Mouse (Mus musculus): ENCODE measurements around the gene Nhsl1. TPM values are rescaled to one million over a fixed set of nuclear protein-coding genes. Genes with fewer than 3 reads are reported as not detected.

Gene Nhsl1
- polyA plus RNA-seq, 1 experiment = 0.29 TPM

- H3K27me3 ChIP-seq (replicated peaks) = peaks cover 50% of the 10 kb centered on the region
- no peak overlapping the region for H3K4me3 ChIP-seq (replicated peaks)
- H3K4me1 ChIP-seq = peaks cover 14% of the 10 kb centered on the region
- no peaks in the 10 kb centered on the region for H3K9me3 ChIP-seq
- TF ChIP-seq GATA1 (IDR thresholded peaks at IDR 0.05; ENCODE audit: borderline replicate concordance, low read length) (no peak), FLI1 (IDR thresholded peaks at IDR 0.05; ENCODE audit: low read length) (no peak)
- no peaks in the 10 kb centered on the region for H3K36me3 ChIP-seq (replicated peaks; ENCODE audit: low read length)
Measured at GRCm38 (mm10) chr10:18321861-18322260, 3.1 kb downstream of the Nhsl1 start.

- no peaks in the 10 kb centered on the region for H3K9me3 ChIP-seq
- H3K27me3 ChIP-seq (replicated peaks) = peaks cover 42% of the 10 kb centered on the region
- no peak overlapping the region for H3K4me3 ChIP-seq (replicated peaks)
- TF ChIP-seq FLI1 (IDR thresholded peaks at IDR 0.05; ENCODE audit: low read length) (no peak), GATA1 (IDR thresholded peaks at IDR 0.05; ENCODE audit: borderline replicate concordance, low read length) (no peak)
- H3K36me3 ChIP-seq (replicated peaks; ENCODE audit: low read length) = no peaks in the 10 kb centered on the region
- H3K4me1 ChIP-seq = peaks cover 8% of the 10 kb centered on the region
Measured at GRCm38 (mm10) chr10:18323701-18324100, 4.9 kb downstream of the Nhsl1 start.

GRCm38 (mm10) chr10:18328331-18328908 is 9.6 kb downstream of the Nhsl1 start:
- Histone ChIP-seq H3K27me3 (replicated peaks) (peaks cover 17% of the 10 kb centered on the region), H3K36me3 (replicated peaks; ENCODE audit: low read length) (no peaks in the 10 kb centered on the region), H3K9me3 (no peaks in the 10 kb centered on the region), H3K4me3 (replicated peaks) (no peak overlapping the region), H3K4me1 (peaks cover 6% of the 10 kb centered on the region)
- TF ChIP-seq FLI1 (IDR thresholded peaks at IDR 0.05; ENCODE audit: low read length) (no peak), GATA1 (IDR thresholded peaks at IDR 0.05; ENCODE audit: borderline replicate concordance, low read length) (no peak)

GRCm38 (mm10) chr10:18329096-18330038 is 10.6 kb downstream of the Nhsl1 start:
- Histone ChIP-seq H3K4me3 (replicated peaks) (peak overlapping the region; percentile 70), H3K9me3 (no peaks in the 10 kb centered on the region), H3K4me1 (peaks cover 6% of the 10 kb centered on the region), H3K27me3 (replicated peaks) (peaks cover 17% of the 10 kb centered on the region), H3K36me3 (replicated peaks; ENCODE audit: low read length) (no peaks in the 10 kb centered on the region)
- TF ChIP-seq FLI1 (IDR thresholded peaks at IDR 0.05; ENCODE audit: low read length) = no peak
- TF ChIP-seq GATA1 (IDR thresholded peaks at IDR 0.05; ENCODE audit: borderline replicate concordance, low read length) = no peak

GRCm38 (mm10) chr10:18330445-18330844 is 11.7 kb downstream of the Nhsl1 start:
- peaks cover 6% of the 10 kb centered on the region for H3K4me1 ChIP-seq
- H3K9me3 ChIP-seq = no peaks in the 10 kb centered on the region
- no peak overlapping the region for H3K4me3 ChIP-seq (replicated peaks)
- no peak for TF ChIP-seq GATA1 (IDR thresholded peaks at IDR 0.05; ENCODE audit: borderline replicate concordance, low read length)
- no peak for TF ChIP-seq FLI1 (IDR thresholded peaks at IDR 0.05; ENCODE audit: low read length)
- peaks cover 15% of the 10 kb centered on the region for H3K27me3 ChIP-seq (replicated peaks)
- H3K36me3 ChIP-seq (replicated peaks; ENCODE audit: low read length) = no peaks in the 10 kb centered on the region

- Histone ChIP-seq H3K4me1 (peaks cover 6% of the 10 kb centered on the region), H3K4me3 (replicated peaks) (no peak overlapping the region), H3K27me3 (replicated peaks) (peaks cover 2% of the 10 kb centered on the region), H3K9me3 (no peaks in the 10 kb centered on the region), H3K36me3 (replicated peaks; ENCODE audit: low read length) (no peaks in the 10 kb centered on the region)
- no peak for TF ChIP-seq GATA1 (IDR thresholded peaks at IDR 0.05; ENCODE audit: borderline replicate concordance, low read length)
- TF ChIP-seq FLI1 (IDR thresholded peaks at IDR 0.05; ENCODE audit: low read length) = no peak
Measured at GRCm38 (mm10) chr10:18333575-18333974, 14.8 kb downstream of the Nhsl1 start.

GRCm38 (mm10) chr10:18334176-18334575 is 15.4 kb downstream of the Nhsl1 start:
- Histone ChIP-seq H3K4me1 (peaks cover 6% of the 10 kb centered on the region), H3K36me3 (replicated peaks; ENCODE audit: low read length) (no peaks in the 10 kb centered on the region), H3K4me3 (replicated peaks) (no peak overlapping the region), H3K9me3 (no peaks in the 10 kb centered on the region), H3K27me3 (replicated peaks) (peaks cover 1% of the 10 kb centered on the region)
- no peak for TF ChIP-seq GATA1 (IDR thresholded peaks at IDR 0.05; ENCODE audit: borderline replicate concordance, low read length)
- TF ChIP-seq FLI1 (IDR thresholded peaks at IDR 0.05; ENCODE audit: low read length) = no peak

- H3K9me3 ChIP-seq = no peaks in the 10 kb centered on the region
- TF ChIP-seq GATA1 (IDR thresholded peaks at IDR 0.05; ENCODE audit: borderline replicate concordance, low read length) (no peak), FLI1 (IDR thresholded peaks at IDR 0.05; ENCODE audit: low read length) (no peak)
- no peaks in the 10 kb centered on the region for H3K36me3 ChIP-seq (replicated peaks; ENCODE audit: low read length)
- H3K4me3 ChIP-seq (replicated peaks) = no peak overlapping the region
- peaks cover 1% of the 10 kb centered on the region for H3K27me3 ChIP-seq (replicated peaks)
- peaks cover 2% of the 10 kb centered on the region for H3K4me1 ChIP-seq
Measured at GRCm38 (mm10) chr10:18334734-18335133, 15.9 kb downstream of the Nhsl1 start.

GRCm38 (mm10) chr10:18337725-18338124 is 18.9 kb downstream of the Nhsl1 start:
- no peaks in the 10 kb centered on the region for H3K36me3 ChIP-seq (replicated peaks; ENCODE audit: low read length)
- TF ChIP-seq FLI1 (IDR thresholded peaks at IDR 0.05; ENCODE audit: low read length) (no peak), GATA1 (IDR thresholded peaks at IDR 0.05; ENCODE audit: borderline replicate concordance, low read length) (no peak)

GRCm38 (mm10) chr10:18339386-18339785 is 20.6 kb downstream of the Nhsl1 start:
- Histone ChIP-seq H3K4me1 (no peaks in the 10 kb centered on the region), H3K36me3 (replicated peaks; ENCODE audit: low read length) (no peaks in the 10 kb centered on the region), H3K27me3 (replicated peaks) (no peaks in the 10 kb centered on the region), H3K4me3 (replicated peaks) (no peak overlapping the region), H3K9me3 (no peaks in the 10 kb centered on the region)
- no peak for TF ChIP-seq GATA1 (IDR thresholded peaks at IDR 0.05; ENCODE audit: borderline replicate concordance, low read length)
- TF ChIP-seq FLI1 (IDR thresholded peaks at IDR 0.05; ENCODE audit: low read length) = no peak

More at GRCm38 (mm10) chr10:18337725-18338124, 18.9 kb downstream of the Nhsl1 start:
- Histone ChIP-seq H3K4me3 (replicated peaks) (no peak overlapping the region), H3K9me3 (no peaks in the 10 kb centered on the region), H3K4me1 (no peaks in the 10 kb centered on the region), H3K27me3 (replicated peaks) (no peaks in the 10 kb centered on the region)

All from megakaryocyte, embryonic 14.5 days (primary cell).